Mouse (Mus musculus) central nervous system, embryonic 11.5 days (tissue): ENCODE measurements around the gene Cd200r1. TPM values are rescaled to one million over a fixed set of nuclear protein-coding genes. Genes with fewer than 3 reads are reported as not detected.

Experiments used
- polyA plus RNA-seq: library from polyadenylated mRNA; depleted of rRNA; stranded (reverse); fragments of >200 nt; gene quantifications from 2 replicates; pipeline ENCODE4 v1.2.3, GENCODE M21; 2012; rRNA removed

Cd200r1 gene
- polyA plus RNA-seq = 0.46 and 0.61 TPM in 2 replicates

GRCm38 (mm10) chr16:44765555-44766319, at the start of gene Cd200r1:
Cd200r1 (plus strand) TSS chr16:44765736.

GRCm38 (mm10) chr16:44724083-44724787, 41.3 kb upstream of the Cd200r1 start, which contains the start of gene Nepro:
Nepro (plus strand) TSS chr16:44724301.

GRCm38 (mm10) chr16:44745866-44746562, 19.5 kb upstream of the Cd200r1 start, which contains the start of gene Gtpbp8:
Gtpbp8 (minus strand) TSS chr16:44746363.

GRCm38 (mm10) chr16:44811544-44811943, 46.0 kb downstream of the Cd200r1 start, which contains the start of gene Cd200r4:
Cd200r4 (plus strand) TSS chr16:44811733.

Other genes starting within 250 kb of the Cd200r1 start
- 37.8 and 41.9 TPM in 2 replicates for gene Boc, start 206.8 kb upstream of the Cd200r1 start, polyA plus RNA-seq
- gene Nepro, start 41.4 kb upstream of the Cd200r1 start, polyA plus RNA-seq = 12.2 and 15.4 TPM in 2 replicates
- 14.2 and 17.0 TPM in 2 replicates for gene Gtpbp8, start 19.4 kb upstream of the Cd200r1 start, polyA plus RNA-seq
- 0.09 and 0.14 TPM in 2 replicates for gene Cd200r4, start 46.0 kb downstream of the Cd200r1 start, polyA plus RNA-seq
- 0.05 TPM in 1 of 2 replicates, not detected in the other for gene Cd200r2, start 101.4 kb downstream of the Cd200r1 start, polyA plus RNA-seq
- gene Cd200r3, start 177.9 kb downstream of the Cd200r1 start, polyA plus RNA-seq = 0.02 and 0.06 TPM in 2 replicates